Mouse (Mus musculus) lung, embryonic 16.5 days (tissue): ENCODE data around the gene Kcna1. TPM values are rescaled to one million over a fixed set of nuclear protein-coding genes. Genes with fewer than 3 reads are reported as not detected.

Experiments
- ATAC-seq: fragments of 200-750 bp; cut with Nextera tagmentation; 2 replicates; pipeline ENCODE4 v1.8.0; 2017; ENCODE audit warnings: low read depth, mild to moderate bottlenecking, moderate library complexity
- H3K27ac ChIP-seq: fragments of 300-500 bp; sonication (generic); 2 replicates; pipeline ENCODE4 v1.5.1; 2014; ENCODE audit warnings: mild to moderate bottlenecking, control low read depth, low read length
- H3K27me3 ChIP-seq: fragments of 300-500 bp; sonication (generic); 2 replicates; pipeline ENCODE4 v1.6.1; 2014; ENCODE audit warnings: low read depth, low read length, mixed read lengths; ENCODE audit not compliant: control insufficient read depth, insufficient read depth
- H3K36me3 ChIP-seq: fragments of 300-500 bp; sonication (generic); 2 replicates; pipeline ENCODE4 v1.6.1; 2014; ENCODE audit warnings: low read length; ENCODE audit not compliant: control insufficient read depth, insufficient read depth
- H3K4me1 ChIP-seq: fragments of 300-500 bp; sonication (generic); replicated peaks from 2 replicates; pipeline ENCODE4 v1.6.1; 2014; ENCODE audit warnings: low read length, mixed read lengths; ENCODE audit not compliant: control insufficient read depth, insufficient read depth
- H3K4me2 ChIP-seq: fragments of 300-500 bp; sonication (generic); 2 replicates; pipeline ENCODE4 v1.6.1; 2014; ENCODE audit warnings: low read depth, low read length, control low read depth
- H3K4me3 ChIP-seq: fragments of 300-500 bp; sonication (generic); 2 replicates; pipeline ENCODE4 v1.5.1; 2014; ENCODE audit warnings: mild to moderate bottlenecking, low read length, control low read depth
- H3K9ac ChIP-seq: fragments of 300-500 bp; sonication (generic); 2 replicates; pipeline ENCODE4 v1.6.1; 2014; ENCODE audit warnings: low read length, control low read depth
- H3K9me3 ChIP-seq: fragments of 300-500 bp; sonication (generic); 2 replicates; pipeline ENCODE4 v1.6.1; 2016; ENCODE audit warnings: low read length; ENCODE audit not compliant: control insufficient read depth
- WGBS: fragments of 180-500 bp; shearing (Covaris S2); extraction: QIAGEN DNeasy Blood & Tissue Kit; methylation state at CpG from one replicate; pipeline ENCODE4 v1.1.7; 2014; 5-methylcytosine and 5-hydroxymethylcytosine counted together
- polyA plus RNA-seq: library from polyadenylated mRNA; unstranded; fragments of >200 nt; fragmentation: Nextera tagmentation; extraction: Ambion mirVana; gene quantifications from 2 replicates; pipeline ENCODE4 v1.2.1, GENCODE M21; 2015

Gene Kcna1
- polyA plus RNA-seq, 1 experiment from 2014 or later = 0.14 TPM

DNA sequence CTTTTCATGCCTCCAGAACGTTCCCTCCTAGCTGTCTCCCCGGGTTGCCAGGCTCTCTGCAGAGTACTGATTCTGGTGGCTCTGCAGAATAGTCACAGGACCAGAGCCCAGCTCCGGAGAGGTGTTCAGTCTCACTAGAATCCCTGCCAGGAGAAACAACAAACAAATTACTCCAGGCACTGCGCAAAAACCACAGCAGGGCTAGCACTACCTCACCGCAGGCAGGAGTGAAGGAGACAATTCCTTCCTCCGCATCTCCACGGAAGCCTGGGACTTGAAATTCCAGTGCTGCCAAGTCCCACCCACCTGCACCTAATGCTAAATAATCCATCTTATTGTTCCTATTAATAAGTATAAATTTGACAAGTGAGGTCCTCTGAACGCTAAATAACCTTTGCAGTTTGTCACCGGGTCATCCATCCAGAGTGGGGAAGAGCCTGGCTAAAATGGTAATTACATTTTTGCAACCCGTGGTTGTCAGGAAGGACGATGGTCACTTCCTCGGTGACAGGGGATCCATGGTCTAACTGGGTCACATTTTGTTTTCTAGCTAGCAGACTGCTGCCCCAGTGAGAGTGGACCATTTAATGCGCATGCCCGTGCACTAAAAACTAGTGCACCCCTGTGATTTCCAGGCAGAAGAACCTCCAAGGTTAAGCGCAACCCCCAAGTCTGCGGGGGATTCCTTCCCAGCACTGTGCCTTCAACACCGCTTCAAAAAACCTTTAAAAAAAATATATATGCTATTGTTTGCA is 36.8 kb downstream of the Kcna1 start:
- H3K36me3 ChIP-seq = no peaks in the 10 kb centered on the region
- H3K4me2 ChIP-seq = no peak overlapping the region
- no peak overlapping the region for H3K27ac ChIP-seq
- no peak for ATAC-seq
- H3K27me3 ChIP-seq = no peaks in the 10 kb centered on the region
- H3K4me1 ChIP-seq = no peaks in the 10 kb centered on the region
- 60% methylated on average over 17 of the region's 17 CpGs for WGBS
- no peak overlapping the region for H3K4me3 ChIP-seq
- H3K9ac ChIP-seq = no peak overlapping the region
- H3K9me3 ChIP-seq = no peaks in the 10 kb centered on the region

DNA sequence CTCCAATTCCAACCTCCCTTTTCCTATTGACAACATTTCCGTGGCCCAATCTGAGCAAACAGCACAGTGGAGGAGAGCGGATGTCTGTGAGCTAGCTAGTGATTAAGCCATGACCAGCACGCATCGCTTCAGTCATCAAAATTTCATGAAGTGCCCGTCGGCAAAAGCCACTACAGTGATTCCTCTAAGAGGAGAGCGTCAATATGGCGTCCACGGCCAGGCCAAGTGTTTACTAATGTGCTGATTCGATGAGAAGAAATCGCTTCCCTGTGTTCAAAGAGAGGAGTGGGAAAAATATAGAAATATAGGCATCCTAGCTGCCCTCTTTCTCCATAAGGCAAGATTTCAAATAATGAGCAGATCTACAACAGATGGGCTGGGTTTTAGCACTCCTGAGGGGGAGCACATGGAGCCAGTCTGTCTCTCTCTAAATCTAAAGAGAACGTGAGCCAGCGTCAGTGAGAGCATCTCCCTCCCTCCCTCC is 44.3 kb downstream of the Kcna1 start:
- no peaks in the 10 kb centered on the region for H3K4me1 ChIP-seq
- no peaks in the 10 kb centered on the region for H3K27me3 ChIP-seq
- no peak overlapping the region for H3K4me2 ChIP-seq
- no peak overlapping the region for H3K27ac ChIP-seq
- H3K4me3 ChIP-seq = no peak overlapping the region
- no peaks in the 10 kb centered on the region for H3K9me3 ChIP-seq
- no peak for ATAC-seq
- no peak overlapping the region for H3K9ac ChIP-seq
- WGBS = 73% methylated on average over 12 of the region's 13 CpGs
- H3K36me3 ChIP-seq = no peaks in the 10 kb centered on the region

DNA sequence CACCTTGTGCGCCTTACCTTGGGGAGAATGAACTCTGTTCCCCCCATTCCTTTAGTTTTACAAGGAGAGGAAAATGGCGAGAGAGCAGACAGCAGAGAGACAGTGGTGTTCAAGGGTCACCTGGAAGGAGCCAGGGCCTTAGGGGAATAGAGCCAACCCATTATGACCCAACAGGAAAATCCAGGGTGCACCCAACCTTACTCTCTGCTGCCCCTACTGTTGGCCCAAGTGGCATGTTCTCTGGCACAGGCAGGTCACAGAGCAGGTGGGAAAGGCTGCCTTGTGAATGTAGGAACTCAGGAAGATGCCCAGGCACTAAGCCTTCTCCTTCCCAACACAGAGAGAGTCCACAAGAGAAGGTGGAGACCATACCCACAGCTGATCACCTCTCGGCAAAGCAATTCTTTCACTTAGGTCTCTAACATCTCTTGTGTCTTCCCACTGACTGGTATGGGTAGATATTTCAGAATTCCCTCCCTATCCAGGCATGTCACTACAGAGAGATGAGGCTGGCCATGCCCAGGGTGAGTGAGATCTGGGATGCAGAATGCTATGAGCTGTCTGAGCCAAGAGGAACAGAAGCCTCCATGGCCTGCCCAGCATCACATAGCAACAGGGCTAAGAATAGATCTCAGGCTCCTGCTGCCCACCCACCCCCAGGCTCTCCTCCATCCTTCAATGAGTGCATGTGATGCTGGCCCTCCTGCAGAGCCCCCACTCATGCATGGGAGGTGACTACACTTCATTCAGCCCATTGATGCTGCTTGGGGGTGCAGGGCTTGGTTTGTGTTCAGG is 46.8 kb downstream of the Kcna1 start:
- H3K4me1 ChIP-seq = no peaks in the 10 kb centered on the region
- no peak overlapping the region for H3K4me2 ChIP-seq
- no peaks in the 10 kb centered on the region for H3K9me3 ChIP-seq
- H3K27ac ChIP-seq = no peak overlapping the region
- no peak for ATAC-seq
- no peak overlapping the region for H3K4me3 ChIP-seq
- 79% methylated on average over 3 of the region's 3 CpGs for WGBS
- no peaks in the 10 kb centered on the region for H3K27me3 ChIP-seq
- H3K9ac ChIP-seq = no peak overlapping the region
- no peaks in the 10 kb centered on the region for H3K36me3 ChIP-seq

DNA sequence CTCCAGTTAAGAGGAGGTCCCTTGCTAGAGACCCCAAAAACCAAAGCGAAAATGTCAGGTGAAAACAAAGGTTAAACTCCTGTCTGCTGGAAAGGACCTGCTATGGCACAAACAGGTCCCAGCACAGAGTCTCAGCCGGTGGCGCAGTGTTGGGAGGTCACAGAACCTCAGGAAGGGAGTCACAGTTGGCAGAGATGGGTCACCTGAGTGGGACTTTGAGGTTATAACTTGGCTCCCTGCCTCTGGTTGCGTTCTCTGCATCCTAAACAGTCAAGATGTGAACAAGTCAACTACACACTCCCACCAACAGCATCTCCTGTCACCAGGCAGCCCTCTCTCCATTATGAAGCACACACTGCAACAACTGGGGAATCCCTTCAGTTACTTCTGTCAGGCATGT is 48.4 kb downstream of the Kcna1 start:
- ATAC-seq = no peak
- no peaks in the 10 kb centered on the region for H3K9me3 ChIP-seq
- H3K4me3 ChIP-seq = no peak overlapping the region
- H3K27me3 ChIP-seq = no peaks in the 10 kb centered on the region
- no peaks in the 10 kb centered on the region for H3K4me1 ChIP-seq
- H3K27ac ChIP-seq = no peak overlapping the region
- H3K4me2 ChIP-seq = no peak overlapping the region
- H3K36me3 ChIP-seq = no peaks in the 10 kb centered on the region
- WGBS = 90% methylated on average over 4 of the region's 4 CpGs
- H3K9ac ChIP-seq = no peak overlapping the region

DNA sequence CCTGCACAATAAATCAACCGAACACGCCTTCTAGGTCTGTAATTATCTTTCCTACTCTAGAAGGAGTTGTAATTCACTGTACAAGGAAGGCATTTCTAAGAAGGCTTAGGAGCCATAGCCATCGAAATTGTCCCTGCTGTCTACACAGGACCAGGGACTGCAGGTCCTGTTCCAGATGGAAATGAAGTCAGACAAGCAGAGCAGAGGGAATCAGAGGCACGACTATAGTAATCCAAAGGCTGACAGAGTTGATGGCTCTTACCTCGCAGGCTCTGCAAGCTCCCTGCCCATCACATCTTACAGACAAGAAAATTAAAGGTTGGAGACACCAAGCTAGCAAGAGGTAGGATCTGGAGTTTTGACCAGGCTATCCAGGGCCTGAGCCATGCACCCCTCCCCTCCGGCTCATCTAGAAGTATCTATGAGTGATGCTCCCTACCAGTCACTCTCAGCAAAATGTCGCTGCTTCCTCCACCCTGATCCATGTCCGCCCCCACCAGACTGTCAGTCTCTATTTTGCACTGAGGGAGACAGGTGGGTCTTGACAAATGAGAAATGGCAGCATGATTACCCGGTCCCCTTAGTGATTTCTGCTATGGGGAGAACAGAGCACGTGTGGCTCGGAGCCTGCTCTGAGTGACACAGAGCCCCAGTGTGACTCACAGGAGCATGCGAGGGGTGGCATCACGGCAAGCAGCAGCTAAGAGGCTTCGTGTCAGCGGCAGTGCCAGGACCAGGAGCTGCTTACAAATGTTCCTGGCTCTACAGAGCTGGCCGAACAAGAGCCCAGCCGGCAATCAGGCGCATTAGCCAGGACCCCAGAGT is 50.2 kb downstream of the Kcna1 start:
- H3K27ac ChIP-seq = no peak overlapping the region
- ATAC-seq = no peak

DNA sequence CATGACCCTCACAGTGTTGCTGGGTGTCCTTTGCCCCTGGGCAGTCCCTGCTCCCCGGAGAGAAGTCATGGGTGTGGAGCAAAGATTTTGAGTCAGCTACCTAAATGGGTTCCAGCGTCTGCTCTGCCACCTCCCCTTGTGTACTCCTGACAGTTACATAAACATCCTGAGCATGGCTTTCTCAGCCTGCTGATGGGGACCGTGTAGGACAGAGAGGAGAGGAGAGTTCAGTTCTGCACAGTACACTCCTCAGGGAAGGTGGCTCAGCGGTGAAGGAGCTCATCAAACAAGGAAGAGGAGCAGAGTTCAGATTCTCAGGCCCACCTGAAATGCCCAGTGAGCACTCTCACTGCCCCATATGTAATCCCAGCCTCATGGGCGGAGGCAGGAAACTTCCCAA is 51.1 kb downstream of the Kcna1 start:
- H3K36me3 ChIP-seq = no peaks in the 10 kb centered on the region
- H3K27me3 ChIP-seq = no peaks in the 10 kb centered on the region
- no peak for ATAC-seq
- no peak overlapping the region for H3K4me2 ChIP-seq
- H3K9ac ChIP-seq = no peak overlapping the region
- H3K27ac ChIP-seq = no peak overlapping the region
- H3K4me1 ChIP-seq = no peaks in the 10 kb centered on the region
- H3K9me3 ChIP-seq = no peaks in the 10 kb centered on the region
- WGBS = 34% methylated on average over 5 of the region's 5 CpGs
- H3K4me3 ChIP-seq = no peak overlapping the region

More for the DNA sequence above, 50.2 kb downstream of the Kcna1 start:
- Histone ChIP-seq H3K36me3 (no peaks in the 10 kb centered on the region), H3K9me3 (no peaks in the 10 kb centered on the region), H3K9ac (no peak overlapping the region), H3K4me3 (no peak overlapping the region), H3K27me3 (no peaks in the 10 kb centered on the region), H3K4me2 (no peak overlapping the region), H3K4me1 (no peaks in the 10 kb centered on the region)
- WGBS = 78% methylated on average over 18 of the region's 18 CpGs

DNA sequence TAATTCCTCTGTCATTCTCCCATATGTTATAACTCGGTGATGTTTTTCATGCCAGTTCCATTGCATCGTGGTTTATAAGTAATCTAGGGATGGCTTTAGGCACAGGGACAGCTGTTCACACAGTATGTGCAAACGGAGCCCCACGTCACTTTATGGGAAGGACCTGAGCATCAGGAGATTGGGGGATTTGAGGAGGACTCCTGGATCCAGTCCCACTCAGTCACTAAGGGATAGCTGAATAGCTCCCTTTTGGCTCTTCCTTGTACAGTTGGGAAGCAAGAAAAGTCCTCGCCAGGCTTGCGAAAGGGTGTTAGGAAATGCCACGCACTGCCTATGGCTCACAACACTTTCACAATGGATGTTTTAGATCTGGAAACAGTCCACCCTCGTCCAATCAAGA is 51.8 kb downstream of the Kcna1 start:
- Histone ChIP-seq H3K4me3 (no peak overlapping the region), H3K4me2 (no peak overlapping the region), H3K9me3 (no peaks in the 10 kb centered on the region), H3K4me1 (no peaks in the 10 kb centered on the region), H3K36me3 (no peaks in the 10 kb centered on the region), H3K27ac (no peak overlapping the region), H3K27me3 (no peaks in the 10 kb centered on the region), H3K9ac (no peak overlapping the region)
- 71% methylated on average over 8 of the region's 8 CpGs for WGBS
- no peak for ATAC-seq

DNA sequence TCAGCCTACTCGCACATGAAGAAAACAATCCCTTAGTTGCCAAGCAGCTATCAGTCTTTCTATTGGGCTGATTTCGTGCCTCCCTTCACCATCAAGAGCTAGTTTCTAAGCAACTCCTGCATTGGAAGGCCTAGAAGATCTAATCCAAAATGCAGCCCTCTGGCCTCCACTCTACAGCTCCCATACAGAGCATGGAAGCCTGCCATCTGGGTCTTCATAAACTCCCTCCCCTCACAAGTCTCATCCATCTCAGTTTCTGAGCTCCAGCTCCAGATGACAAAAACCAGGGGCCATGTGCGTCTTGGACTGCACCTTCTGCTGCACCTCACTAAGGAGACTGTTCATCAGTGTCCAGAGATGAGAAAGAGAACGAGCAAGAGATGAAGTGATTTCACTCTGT is 52.8 kb downstream of the Kcna1 start:
- H3K9ac ChIP-seq = no peak overlapping the region
- H3K4me3 ChIP-seq = no peak overlapping the region
- no peak overlapping the region for H3K27ac ChIP-seq
- no peaks in the 10 kb centered on the region for H3K27me3 ChIP-seq
- H3K4me1 ChIP-seq = no peaks in the 10 kb centered on the region
- WGBS = 80% methylated on average over 4 of the region's 4 CpGs
- no peak overlapping the region for H3K4me2 ChIP-seq
- no peak for ATAC-seq
- no peaks in the 10 kb centered on the region for H3K36me3 ChIP-seq
- no peaks in the 10 kb centered on the region for H3K9me3 ChIP-seq
